Mouse (Mus musculus) small intestine, adult 2 months (tissue): Measurements from ENCODE around the gene Usf2.

Experiments
- CTCF ChIP-seq: fragments of 200-500 bp; IDR thresholded peaks from 2 replicates; pipeline ENCODE4 v1.5.1; 2012; ENCODE audit warnings: low read depth, mild to moderate bottlenecking, control low read depth, inconsistent platforms, low read length, moderate library complexity, mixed read lengths; ENCODE audit not compliant: insufficient replicate concordance, insufficient read length; ENCODE audit errors: extremely low read depth
- POLR2A ChIP-seq: fragments of 200-500 bp; IDR thresholded peaks from 2 replicates; pipeline ENCODE4 v1.6.1; 2012; ENCODE audit warnings: low read depth, mild to moderate bottlenecking, control low read depth, inconsistent platforms, low read length, moderate library complexity

DNA sequence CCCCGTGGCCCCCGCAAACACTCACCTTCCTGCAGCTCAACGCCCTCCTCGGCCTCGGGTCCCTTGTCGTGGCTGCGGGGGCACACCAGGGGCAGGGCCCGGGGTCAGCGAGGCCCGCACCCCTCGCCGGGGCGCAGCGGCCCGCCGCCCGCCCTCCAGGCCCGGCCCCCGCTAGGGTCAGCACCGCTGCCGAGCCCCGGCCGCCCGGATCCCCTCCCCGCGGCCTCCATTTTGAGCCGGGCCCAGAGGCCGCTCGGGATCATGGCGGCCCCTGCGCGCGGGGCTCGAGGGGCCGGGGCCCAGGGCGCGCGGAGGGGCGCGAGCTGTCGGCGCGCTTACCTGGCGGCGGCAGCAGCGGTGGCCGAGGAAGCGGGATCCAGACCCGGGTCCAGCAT lies 249 bp downstream of the Usf2 start:
- TF ChIP-seq CTCF (no peak), POLR2A (no peak)
